Mouse (Mus musculus): ENCODE measurements at regions not wholly inside any gene's neighbourhood (a gene's known extent, or its start where the extent isn't known, plus 50 kb on each side); places are given as distances from the start of the nearest gene placed in this dataset.

DNA sequence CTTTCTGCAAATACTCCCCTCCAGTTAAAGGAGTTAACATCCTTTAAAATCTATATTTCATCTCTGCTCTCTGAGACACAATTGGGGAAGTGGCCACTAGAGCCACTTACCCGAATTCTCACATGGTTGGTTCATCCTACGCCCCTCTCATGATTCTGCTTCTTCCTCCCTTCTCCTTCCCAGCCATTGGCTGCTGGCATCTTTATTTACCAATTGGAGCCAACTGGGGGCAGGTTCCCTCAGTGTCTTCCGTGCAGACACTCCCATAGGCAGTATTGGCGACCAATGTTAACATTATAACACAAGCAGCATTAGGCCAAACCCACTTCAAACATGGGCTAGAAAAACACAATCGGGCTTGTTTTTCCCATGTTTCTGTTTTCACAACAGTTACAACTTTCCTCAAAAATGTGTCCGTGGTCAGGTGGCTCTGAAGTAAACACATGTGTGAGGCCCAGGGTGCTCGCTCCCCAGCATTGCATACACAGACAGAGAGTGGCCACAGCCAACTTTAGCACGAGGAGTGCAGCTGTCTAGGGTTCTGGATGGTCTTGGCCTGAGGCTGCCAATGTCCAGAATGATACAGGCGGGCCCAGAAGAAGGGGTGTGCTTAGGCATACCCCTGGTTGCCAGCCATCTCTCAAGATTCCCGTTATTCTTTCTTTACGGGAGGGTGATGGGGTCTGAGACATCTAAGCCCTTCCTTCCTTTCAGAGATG lies 119.1 kb downstream of the Zfp706 start:
- Histone ChIP-seq H3K9me3 (replicated peaks; ENCODE audit: insufficient read depth, low read length) (no peaks in the 10 kb centered on the region), H3K27me3 (ENCODE audit: control insufficient read depth in 1 of 2, insufficient read depth in 2 of 2, low read length in 2 of 2) (no peaks in the 10 kb centered on the region), H3K79me2 (ENCODE audit: control insufficient read depth, insufficient read depth, low read length, poor library complexity) (no peaks in the 10 kb centered on the region), H3K4me1 (ENCODE audit: control insufficient read depth in 1 of 2, insufficient read depth in 2 of 2, low read length in 2 of 2) (peaks cover 0 to 12% of the 10 kb centered on the region in 2 experiments; a peak in 2 of 4 replicates), H3K9ac (ENCODE audit: control insufficient read depth, low read depth, low read length, poor library complexity, severe bottlenecking) (no peak overlapping the region), H3K27ac (ENCODE audit: control insufficient read depth, low read depth, low read length) (no peak overlapping the region), H3K36me3 (ENCODE audit: control insufficient read depth in 1 of 2, insufficient read depth in 2 of 2, low read length in 2 of 2) (no peaks in the 10 kb centered on the region), H3K4me3 (ENCODE audit: control insufficient read depth in 1 of 2, insufficient read depth in 1 of 2, low read depth in 2 of 2, low read length in 2 of 2) (no peak overlapping the region)
- peak; percentile 85 for DNase-seq (ENCODE audit: low read depth, low spot score)
- no peak for TF ChIP-seq ZMIZ1 (IDR thresholded peaks at IDR 0.05; ENCODE audit: low read depth, low read length)
- no peak for TF ChIP-seq GABPA (IDR thresholded peaks at IDR 0.05; ENCODE audit: low read depth, low read length)
- TF ChIP-seq ETS1 (IDR thresholded peaks at IDR 0.05; ENCODE audit: low read depth, low read length): no peak
- TF ChIP-seq POLR2AphosphoS5 (IDR thresholded peaks at IDR 0.05; ENCODE audit: borderline replicate concordance, low read depth, low read length): no peak
- no peak for TF ChIP-seq MAZ (IDR thresholded peaks at IDR 0.05; ENCODE audit: low read depth, low read length)
- TF ChIP-seq EP300 (IDR thresholded peaks at IDR 0.05; ENCODE audit: low read depth in 1 of 2, low read length in 2 of 2): no peak
- TF ChIP-seq USF2 (IDR thresholded peaks at IDR 0.05; ENCODE audit: borderline replicate concordance in 1 of 2, insufficient read depth in 1 of 2, low read depth in 1 of 2, low read length in 2 of 2): no peak
- TF ChIP-seq POLR2A (IDR thresholded peaks at IDR 0.05; ENCODE audit: control insufficient read depth in 1 of 2, insufficient read depth in 1 of 2, low read depth in 1 of 2, low read length in 2 of 2, poor library complexity in 1 of 2): peak in 1 of 2 experiments; percentile 17; a peak in 1 of 4 replicates
- TF ChIP-seq KAT2A (conservative IDR thresholded peaks at IDR 0.05; ENCODE audit: low read depth, low read length): no peak
- no peak for TF ChIP-seq TAL1 (IDR thresholded peaks at IDR 0.05; ENCODE audit: low read length)
- TF ChIP-seq CHD2 (IDR thresholded peaks at IDR 0.05; ENCODE audit: low read length): no peak
- no peak for TF ChIP-seq RAD21 (IDR thresholded peaks at IDR 0.05; ENCODE audit: low read depth, low read length)
- TF ChIP-seq MYB (IDR thresholded peaks at IDR 0.05; ENCODE audit: low read depth, low read length): no peak
- no peak for TF ChIP-seq MXI1 (IDR thresholded peaks at IDR 0.05; ENCODE audit: low read depth, low read length)
- 0 out of 2 replicates have a peak, but pooled peaks have one; percentile 34 for TF ChIP-seq TBP (IDR thresholded peaks at IDR 0.05; ENCODE audit: low read depth, low read length)
- TF ChIP-seq TCF12 (IDR thresholded peaks at IDR 0.05; ENCODE audit: low read depth, low read length): no peak
- no peak for TF ChIP-seq POLR2AphosphoS2 (IDR thresholded peaks at IDR 0.05; ENCODE audit: low read length)
- 0 out of 2 replicates have a peak, but pooled peaks have one; percentile 23 for TF ChIP-seq NELFE (IDR thresholded peaks at IDR 0.05; ENCODE audit: low read depth, low read length)
- no peak for TF ChIP-seq SIN3A (IDR thresholded peaks at IDR 0.05; ENCODE audit: low read length)
- no peak for TF ChIP-seq ZKSCAN1 (IDR thresholded peaks at IDR 0.05; ENCODE audit: low read depth, low read length)
- TF ChIP-seq HCFC1 (IDR thresholded peaks at IDR 0.05; ENCODE audit: low read depth, low read length): no peak
- TF ChIP-seq MEF2A (IDR thresholded peaks at IDR 0.05; ENCODE audit: extremely low read depth, insufficient replicate concordance, low read depth, low read length, poor library complexity, severe bottlenecking): no peak
- no peak for TF ChIP-seq GATA1 (IDR thresholded peaks at IDR 0.05; ENCODE audit: low read depth, low read length)
- no peak for TF ChIP-seq SMC3 (IDR thresholded peaks at IDR 0.05; ENCODE audit: low read depth, low read length)

Measured in MEL (cell line).